Mouse (Mus musculus) erythroblast, embryonic 14.5 days (primary cell): ENCODE results near the gene Prkag2.

Source experiments
- GATA1 ChIP-seq: IDR thresholded peaks from 2 replicates; pipeline ENCODE4 v1.6.1; 2012; ENCODE audit warnings: low read length, inconsistent platforms, mixed read lengths
- TAL1 ChIP-seq: IDR thresholded peaks from 3 replicates; pipeline ENCODE4 v1.6.1; 2012; ENCODE audit warnings: low read length, inconsistent platforms, mixed read lengths

DNA sequence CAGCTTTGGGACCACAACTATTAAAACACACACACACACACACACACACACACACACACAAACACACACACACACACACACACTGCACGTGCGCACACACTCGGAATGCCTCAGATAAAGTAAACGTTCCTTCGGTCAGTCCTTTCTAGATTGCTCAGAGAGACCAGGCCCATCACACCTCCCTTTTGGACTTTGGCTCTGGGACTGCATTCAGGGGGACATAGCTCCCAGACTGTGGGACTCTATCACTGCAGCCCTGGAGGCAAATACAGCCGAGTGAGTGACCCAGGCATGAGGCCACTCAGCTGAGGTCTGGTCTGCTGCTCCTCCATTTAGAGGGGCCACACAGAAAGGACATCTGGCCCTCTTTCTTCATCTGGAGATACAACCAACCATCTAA, 81.2 kb downstream of the Prkag2 start:
- TF ChIP-seq GATA1, result no peak
- TF ChIP-seq TAL1, result no peak
